Mouse (Mus musculus) testis, adult 2 months (tissue): ENCODE data around the gene Pcyt1a.

Experiments used
- CTCF ChIP-seq: fragments of 200-500 bp; IDR thresholded peaks from 2 replicates; pipeline ENCODE4 v1.5.1; 2012; ENCODE audit warnings: low read depth, mild to moderate bottlenecking, inconsistent platforms, low read length, moderate library complexity; ENCODE audit not compliant: control insufficient read depth, insufficient read depth, insufficient replicate concordance
- POLR2A ChIP-seq: fragments of 200-500 bp; IDR thresholded peaks from 2 replicates; pipeline ENCODE4 v1.6.1; 2012; ENCODE audit warnings: low read depth, mild to moderate bottlenecking, inconsistent platforms, low read length, moderate library complexity; ENCODE audit not compliant: control insufficient read depth

DNA sequence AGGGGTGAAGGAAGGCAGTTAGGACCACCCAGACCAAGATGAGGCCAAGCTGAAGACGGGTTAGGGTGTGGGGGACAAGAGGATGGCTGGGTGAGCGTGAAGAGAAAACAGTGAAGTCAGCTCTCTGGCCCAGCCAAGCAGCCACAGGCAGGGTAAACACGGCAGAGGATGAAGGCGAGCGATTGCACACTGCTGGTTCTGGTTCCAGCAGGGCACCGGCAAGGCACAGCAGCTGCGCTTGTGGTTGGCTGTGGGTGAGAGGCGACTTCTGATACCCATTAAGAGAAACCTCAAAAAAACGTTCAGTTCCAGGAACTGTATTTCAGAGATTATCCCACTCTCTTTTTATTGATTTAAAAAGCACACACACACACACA, 89.6 kb downstream of the Pcyt1a start:
- TF ChIP-seq CTCF = no peak
- no peak for TF ChIP-seq POLR2A
